Mouse (Mus musculus) lung, embryonic 14.5 days (tissue): ENCODE measurements around the gene P4ha1. TPM values are rescaled to one million over a fixed set of nuclear protein-coding genes. Genes with fewer than 3 reads are reported as not detected.
"Not testable (repeated sequence)": the region's sequence is repeated elsewhere in the genome, so short reads cannot be mapped to it uniquely, and the experiment has no call there.

Experiments
- ATAC-seq: fragments of 200-750 bp; cut with Nextera tagmentation; 2 replicates; pipeline ENCODE4 v1.8.0; 2017; ENCODE audit warnings: mild to moderate bottlenecking, moderate TSS enrichment, moderate library complexity; ENCODE audit not compliant: insufficient read depth
- DNase-seq: peaks from one replicate; pipeline ENCODE4 v3.0.0-alpha.2; 2015
- H3K27ac ChIP-seq: fragments of 300-500 bp; sonication (generic); 2 replicates; pipeline ENCODE4 v1.5.1; 2014; ENCODE audit warnings: low read depth, mild to moderate bottlenecking, moderate library complexity
- H3K27me3 ChIP-seq: fragments of 300-500 bp; sonication (generic); 2 replicates; pipeline ENCODE4 v1.6.1; 2014; ENCODE audit warnings: low read length, control low read depth; ENCODE audit not compliant: insufficient read depth
- H3K36me3 ChIP-seq: fragments of 300-500 bp; sonication (generic); 2 replicates; pipeline ENCODE4 v1.6.1; 2014; ENCODE audit warnings: control low read depth; ENCODE audit not compliant: insufficient read depth
- H3K4me1 ChIP-seq: fragments of 300-500 bp; sonication (generic); 2 replicates; pipeline ENCODE4 v1.6.1; 2014; ENCODE audit warnings: antibody characterized with exemption, control low read depth; ENCODE audit not compliant: insufficient read depth
- H3K4me2 ChIP-seq: fragments of 300-500 bp; sonication (generic); 2 replicates; pipeline ENCODE4 v1.6.1; 2014; ENCODE audit warnings: mild to moderate bottlenecking
- H3K4me3 ChIP-seq: fragments of 300-500 bp; sonication (generic); 2 replicates; pipeline ENCODE4 v1.5.1; 2014; ENCODE audit warnings: low read depth, low read length
- H3K9ac ChIP-seq: fragments of 300-500 bp; sonication (generic); 2 replicates; pipeline ENCODE4 v1.6.1; 2014
- H3K9me3 ChIP-seq: fragments of 300-500 bp; sonication (generic); 2 replicates; pipeline ENCODE4 v1.6.1; 2016; ENCODE audit warnings: low read depth, low read length, control low read depth
- CTCF ChIP-seq: IDR thresholded peaks from 2 replicates; pipeline ENCODE4 v1.5.1; 2016; ENCODE audit warnings: antibody characterized with exemption, low read depth
- WGBS: fragments of 180-500 bp; shearing (Covaris S2); extraction: QIAGEN DNeasy Blood & Tissue Kit; methylation state at CpG from one replicate; pipeline ENCODE4 v1.1.7; 2014; 5-methylcytosine and 5-hydroxymethylcytosine counted together
- polyA plus RNA-seq: library from polyadenylated mRNA; unstranded; fragments of >200 nt; fragmentation: Nextera tagmentation; extraction: Ambion mirVana; gene quantifications from 2 replicates; pipeline ENCODE4 v1.2.1, GENCODE M21; 2014

The P4ha1 gene
- polyA plus RNA-seq, 1 experiment from 2014 or later = 53.9 TPM

DNA sequence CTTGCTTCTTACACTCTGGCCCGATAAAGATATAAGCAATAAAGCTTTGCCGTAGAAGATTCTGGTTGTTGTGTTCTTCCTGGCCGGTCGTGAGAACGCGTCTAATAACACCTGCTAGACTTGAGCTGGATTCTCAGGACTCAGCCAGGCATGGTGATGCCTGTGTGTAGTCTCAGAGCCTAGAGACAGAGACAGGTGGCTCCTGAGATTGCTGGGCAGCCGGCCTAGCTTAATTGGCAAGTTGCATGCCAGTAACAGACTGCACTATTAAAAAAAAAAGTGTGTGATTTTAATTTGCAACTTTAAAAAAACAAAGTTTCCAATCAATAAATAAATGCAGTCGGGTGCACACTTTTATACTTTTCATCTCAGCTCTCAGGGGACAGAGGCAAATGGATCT lies 63.9 kb downstream of the P4ha1 start:
- no peak for TF ChIP-seq CTCF
- no peak overlapping the region for H3K27ac ChIP-seq
- H3K4me2 ChIP-seq = no peak overlapping the region
- 84% methylated on average over 7 of the region's 8 CpGs for WGBS
- H3K9ac ChIP-seq = no peak overlapping the region
- H3K4me3 ChIP-seq = no peak overlapping the region
- no peak for DNase-seq
- ATAC-seq = no peak
- no peaks in the 10 kb centered on the region; the same call in 1 of the 2 replicates for H3K9me3 ChIP-seq
- no peaks in the 10 kb centered on the region for H3K36me3 ChIP-seq
- H3K4me1 ChIP-seq = no peaks in the 10 kb centered on the region
- no peaks in the 10 kb centered on the region for H3K27me3 ChIP-seq

DNA sequence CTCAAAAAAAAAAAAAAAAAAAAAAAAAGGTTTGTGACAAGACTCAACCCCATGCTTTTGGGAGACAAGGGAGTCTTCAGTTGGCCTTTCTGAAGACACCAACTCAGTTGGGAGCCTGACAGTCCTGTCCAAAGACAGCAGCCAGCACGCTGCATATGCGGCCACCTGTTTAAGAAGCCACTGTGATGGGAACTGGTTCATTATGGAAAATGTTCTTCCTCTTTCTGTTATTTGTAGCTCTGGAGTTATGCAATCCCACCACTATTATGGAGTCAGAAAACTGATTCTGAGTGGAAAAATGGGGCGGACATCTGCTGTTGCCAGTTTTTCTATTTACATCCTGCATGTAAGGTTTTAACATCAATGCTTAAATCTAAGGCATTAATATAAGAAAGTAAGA lies 66.6 kb downstream of the P4ha1 start:
- Histone ChIP-seq H3K27ac (no peak overlapping the region), H3K4me2 (no peak overlapping the region), H3K9ac (no peak overlapping the region), H3K9me3 (no peaks in the 10 kb centered on the region; the same call in 1 of the 2 replicates), H3K4me1 (no peaks in the 10 kb centered on the region), H3K4me3 (no peak overlapping the region), H3K27me3 (no peaks in the 10 kb centered on the region), H3K36me3 (no peaks in the 10 kb centered on the region)
- TF ChIP-seq CTCF = no peak
- 94% methylated on average over 3 of the region's 3 CpGs for WGBS
- no peak for DNase-seq
- ATAC-seq = no peak

DNA sequence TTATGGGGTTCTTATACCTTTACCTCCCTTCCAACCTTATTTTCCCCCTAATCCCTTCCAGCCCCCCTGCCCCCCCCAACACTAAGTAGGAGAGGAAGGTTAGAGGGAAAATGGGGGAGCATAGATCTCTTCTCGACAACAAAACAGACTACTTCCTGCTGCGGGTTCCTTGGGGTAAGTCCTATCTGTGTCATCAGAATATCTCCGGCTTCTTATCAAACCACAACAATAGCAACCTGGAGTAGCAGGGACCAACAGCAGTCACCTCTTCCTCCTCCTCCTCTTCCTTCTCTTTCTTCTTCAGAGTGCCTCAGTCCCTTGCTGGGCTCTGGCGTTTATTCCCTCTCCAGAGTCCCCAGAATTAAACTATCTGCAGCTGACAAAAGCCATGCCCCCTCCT lies 68.8 kb downstream of the P4ha1 start:
- Histone ChIP-seq H3K27ac (no peak overlapping the region), H3K9me3 (no peaks in the 10 kb centered on the region; the same call in 1 of the 2 replicates), H3K4me1 (no peaks in the 10 kb centered on the region), H3K4me3 (no peak overlapping the region), H3K4me2 (no peak overlapping the region), H3K9ac (no peak overlapping the region), H3K36me3 (no peaks in the 10 kb centered on the region), H3K27me3 (no peaks in the 10 kb centered on the region)
- ATAC-seq (no peak), DNase-seq (no peak)
- WGBS = 36% methylated on average over 4 of the region's 4 CpGs
- TF ChIP-seq CTCF = no peak

DNA sequence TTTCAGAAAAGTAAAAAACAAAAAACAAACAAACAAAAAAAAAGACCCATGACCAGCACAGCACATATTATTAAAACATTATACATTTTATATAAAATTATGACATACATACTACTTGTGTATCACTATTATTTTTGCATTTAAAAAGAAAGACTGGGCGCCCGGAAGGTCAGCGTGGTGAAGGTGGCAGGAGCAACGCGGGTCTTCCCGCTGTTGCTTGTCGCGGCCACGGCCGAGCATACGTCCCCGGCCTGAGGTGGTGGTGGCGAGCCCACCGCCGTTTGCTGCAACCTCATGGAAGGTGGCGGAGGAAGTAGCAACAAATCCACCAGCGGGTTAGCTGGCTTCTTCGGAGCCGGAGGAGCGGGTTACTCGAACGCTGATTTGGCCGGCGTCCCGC lies 72.4 kb downstream of the P4ha1 start, which contains the start of gene Gm10273:
Gene Gm10273 (plus strand): TSS at position 172 of the 400 bp plus-strand sequence.
- not testable (repeated sequence) for H3K27me3 ChIP-seq, H3K9ac ChIP-seq, H3K4me1 ChIP-seq, H3K4me2 ChIP-seq, ATAC-seq, DNase-seq, H3K4me3 ChIP-seq, H3K9me3 ChIP-seq, H3K36me3 ChIP-seq, H3K27ac ChIP-seq
- 92% methylated on average over 11 of the region's 25 CpGs for WGBS

DNA sequence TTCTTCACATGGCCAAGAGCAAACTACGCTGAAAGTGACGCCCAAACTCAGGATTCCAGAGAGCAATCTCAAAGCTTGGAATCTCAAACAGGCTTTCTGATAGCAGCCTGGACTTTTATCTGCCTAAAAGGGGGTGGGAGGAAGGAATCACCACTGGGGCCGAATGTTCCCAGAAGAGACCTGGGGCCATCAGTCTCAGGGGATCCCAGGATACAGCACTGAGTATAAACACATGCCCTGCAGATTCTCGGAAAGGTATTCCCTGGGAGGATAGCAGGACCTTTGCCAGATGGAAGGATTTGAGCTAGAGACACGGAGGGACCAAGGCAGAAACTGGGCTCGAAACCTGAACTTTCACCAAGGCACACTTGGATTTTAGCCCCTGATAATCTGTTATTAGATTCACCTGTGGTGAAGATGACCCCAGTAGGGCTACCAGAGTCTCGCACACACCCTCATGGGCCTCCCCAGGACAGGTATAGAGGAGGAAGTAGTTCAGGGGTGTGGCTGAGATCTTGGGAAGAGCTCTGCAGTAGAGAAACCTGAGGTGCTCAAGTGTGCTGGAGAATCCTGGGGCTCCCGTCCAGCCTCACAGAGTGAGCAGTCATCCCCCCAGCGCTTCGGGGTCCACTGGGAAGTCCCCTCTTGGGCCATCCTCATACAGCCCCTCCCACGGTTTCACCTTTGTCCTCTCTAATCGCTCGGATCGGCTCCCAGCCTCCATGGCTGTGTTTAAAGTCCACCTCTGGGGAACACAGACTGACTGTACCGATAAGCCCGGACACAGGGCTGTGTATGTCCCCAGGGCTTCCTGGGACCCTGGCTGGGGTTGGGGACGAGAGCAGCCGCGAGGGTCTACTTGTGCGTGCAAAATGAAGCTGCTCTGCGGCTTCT lies 80.0 kb downstream of the P4ha1 start, which contains the start of gene Pla2g12b:
Gene Pla2g12b (plus strand): TSS at position 762 of the 894 bp plus-strand sequence.
- no peak for TF ChIP-seq CTCF
- no peaks in the 10 kb centered on the region for H3K9me3 ChIP-seq
- H3K4me3 ChIP-seq = no peak within 1 kb of the TSS
- 49% methylated on average over 21 of the region's 21 CpGs for WGBS
- ATAC-seq (no peak), DNase-seq (no peak)
- no peak within 1 kb of the TSS for H3K4me2 ChIP-seq
- H3K27ac ChIP-seq = no peak within 1 kb of the TSS
- no peaks in the 10 kb centered on the region for H3K4me1 ChIP-seq
- H3K27me3 ChIP-seq = no peaks in the 10 kb centered on the region
- H3K9ac ChIP-seq = no peak within 1 kb of the TSS
- no peaks in the 10 kb centered on the region for H3K36me3 ChIP-seq

DNA sequence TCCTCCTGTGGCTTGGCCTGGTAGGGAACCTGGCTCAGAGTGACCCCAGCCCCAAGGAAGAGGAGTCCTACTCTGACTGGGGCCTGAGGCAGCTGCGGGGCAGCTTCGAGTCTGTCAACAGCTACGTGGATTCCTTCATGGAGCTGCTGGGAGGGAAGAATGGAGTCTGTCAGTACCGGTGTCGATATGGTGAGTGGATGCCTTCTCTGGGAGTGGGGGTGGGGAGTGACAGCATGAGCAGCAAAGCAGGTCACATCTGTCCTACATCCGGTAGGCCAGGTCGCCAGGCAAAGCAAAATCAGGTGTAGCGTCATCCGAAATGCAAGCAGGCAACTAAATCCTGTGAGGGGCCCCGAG lies 80.7 kb downstream of the P4ha1 start:
- no peak overlapping the region for H3K4me3 ChIP-seq
- no peak overlapping the region for H3K9ac ChIP-seq
- ATAC-seq (no peak), DNase-seq (no peak)
- no peak for TF ChIP-seq CTCF
- WGBS = 46% methylated on average over 10 of the region's 10 CpGs
- H3K27me3 ChIP-seq = no peaks in the 10 kb centered on the region
- no peak overlapping the region for H3K4me2 ChIP-seq
- no peak overlapping the region for H3K27ac ChIP-seq
- no peaks in the 10 kb centered on the region for H3K4me1 ChIP-seq
- H3K9me3 ChIP-seq = no peaks in the 10 kb centered on the region
- H3K36me3 ChIP-seq = no peaks in the 10 kb centered on the region

DNA sequence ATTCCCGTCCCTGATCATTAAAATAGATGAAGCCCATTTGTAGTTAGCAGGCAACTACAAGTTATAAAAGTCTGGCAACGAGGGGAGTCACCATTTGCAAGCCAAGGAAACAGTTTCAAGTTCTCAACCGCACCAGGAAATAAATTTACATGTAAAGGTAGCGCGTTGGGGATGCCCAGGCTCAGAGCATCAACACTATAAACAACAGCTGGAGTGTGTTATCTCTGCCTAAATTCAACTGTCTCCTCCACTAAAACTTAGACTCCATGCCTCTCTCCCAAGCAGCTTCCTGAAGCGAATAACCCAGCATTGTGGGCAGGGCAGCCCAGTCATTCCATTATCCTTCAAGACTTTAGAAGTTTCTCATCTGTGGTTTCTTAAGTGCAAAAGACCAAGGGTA lies 85.4 kb downstream of the P4ha1 start:
- Histone ChIP-seq H3K9me3 (no peaks in the 10 kb centered on the region), H3K36me3 (no peaks in the 10 kb centered on the region), H3K4me1 (no peaks in the 10 kb centered on the region), H3K27me3 (no peaks in the 10 kb centered on the region), H3K27ac (no peak overlapping the region), H3K9ac (no peak overlapping the region), H3K4me3 (no peak overlapping the region), H3K4me2 (no peak overlapping the region)
- WGBS = 38% methylated on average over 6 of the region's 6 CpGs
- no peak for ATAC-seq
- no peak for DNase-seq
- no peak for TF ChIP-seq CTCF
